ENCODE assay signal across 10 mouse cellular contexts in genomic region chr6:21768745-21769446, GRCm38 (mm10).
DNase-seq lines count a peak whose midpoint lies in the region; ATAC-seq and TF ChIP-seq lines count a peak whose summit lies in the region.
"Had no signal": no experiment of that assay in that cellular context is flagged by ENCODE, and none has a peak within 500 bp of the region (broad histone marks: within the 10 kb centered on the region; RNA-seq: fewer than 3 reads in every experiment).

No protein-coding gene starts in this region.

- no peaks in the 10 kb centered on the region for H3K9me3 ChIP-seq in hindbrain, embryonic 14.5 days (ENCODE audit: control insufficient read depth, low read length)
- H3K9me3 ChIP-seq in hindbrain, postnatal 0 days (ENCODE audit: low read length), result no peaks in the 10 kb centered on the region
- no peaks in the 10 kb centered on the region for H3K9me3 ChIP-seq in heart, postnatal 0 days (replicated peaks; ENCODE audit: control insufficient read depth, low read length)
- H3K9me3 ChIP-seq: liver, embryonic 15.5 days had no signal

- 0 out of 2 replicates have a peak, but pooled peaks have one; percentile 10 for ATAC-seq in hindbrain, embryonic 14.5 days (ENCODE audit: low FRiP score)
- ATAC-seq in hindbrain, postnatal 0 days, result no peak
- peak; percentile 20; the same call in 1 of the 2 replicates for ATAC-seq in heart, postnatal 0 days (ENCODE audit: insufficient read depth, low read depth)

- WGBS in hindbrain, embryonic 14.5 days, result 89% methylated on average over 9 of the region's 9 CpGs
- 79% methylated on average over 9 of the region's 9 CpGs for WGBS in hindbrain, postnatal 0 days
- 66% methylated on average over 9 of the region's 9 CpGs for WGBS in heart, postnatal 0 days
- WGBS in large intestine, adult 2 months, result 25% methylated on average over 9 of the region's 9 CpGs

- TF ChIP-seq CTCF in hindbrain, postnatal 0 days (IDR thresholded peaks at IDR 0.05; ENCODE audit: low read depth), result no peak
- no peak for TF ChIP-seq CTCF in heart, postnatal 0 days (IDR thresholded peaks at IDR 0.05; ENCODE audit: low read depth)

- H3K4me1 ChIP-seq in hindbrain, embryonic 14.5 days (replicated peaks; ENCODE audit: control insufficient read depth, insufficient read depth, low read length), result no peaks in the 10 kb centered on the region
- no peaks in the 10 kb centered on the region for H3K4me1 ChIP-seq in hindbrain, postnatal 0 days (ENCODE audit: insufficient read depth, low read length)
- no peaks in the 10 kb centered on the region for H3K4me1 ChIP-seq in heart, postnatal 0 days (ENCODE audit: control insufficient read depth, insufficient read depth)
- H3K4me1 ChIP-seq: liver, embryonic 15.5 days had no signal

- no peak overlapping the region for H3K9ac ChIP-seq in hindbrain, embryonic 14.5 days
- no peak overlapping the region for H3K9ac ChIP-seq in hindbrain, postnatal 0 days (replicated peaks; ENCODE audit: low read length)
- H3K9ac ChIP-seq in heart, postnatal 0 days (replicated peaks; ENCODE audit: low read depth, low read length), result no peak overlapping the region
- H3K9ac ChIP-seq: liver, embryonic 15.5 days had no signal

- no peak for TF ChIP-seq EP300 in heart, postnatal 0 days (IDR thresholded peaks at IDR 0.05; ENCODE audit: low read depth)

- H3K4me3 ChIP-seq in hindbrain, embryonic 14.5 days (replicated peaks; ENCODE audit: low read length), result no peak overlapping the region
- H3K4me3 ChIP-seq in hindbrain, postnatal 0 days (ENCODE audit: low read length), result no peak overlapping the region
- no peak overlapping the region for H3K4me3 ChIP-seq in heart, postnatal 0 days (ENCODE audit: low read depth, low read length)
- H3K4me3 ChIP-seq: liver, embryonic 15.5 days had no signal

- no peak overlapping the region for H3K4me2 ChIP-seq in hindbrain, embryonic 14.5 days (replicated peaks)
- H3K4me2 ChIP-seq in hindbrain, postnatal 0 days (ENCODE audit: low read depth, low read length), result no peak overlapping the region
- H3K4me2 ChIP-seq in heart, postnatal 0 days (ENCODE audit: low read depth, low read length), result no peak overlapping the region
- H3K4me2 ChIP-seq: liver, embryonic 15.5 days had no signal

- peaks cover 7% of the 10 kb centered on the region for H3K36me3 ChIP-seq in hindbrain, embryonic 14.5 days (replicated peaks; ENCODE audit: control insufficient read depth, insufficient read depth)
- H3K36me3 ChIP-seq in hindbrain, postnatal 0 days (ENCODE audit: insufficient read depth, low read length), result no peaks in the 10 kb centered on the region
- peaks cover 15% of the 10 kb centered on the region for H3K36me3 ChIP-seq in heart, postnatal 0 days (replicated peaks; ENCODE audit: control insufficient read depth, insufficient read depth, low read length)
- H3K36me3 ChIP-seq: liver, embryonic 15.5 days had no signal

- intact Hi-C loops in left cerebral cortex, postnatal 4 days (cut with DNase I), result no loop called here

- H3K27ac ChIP-seq in hindbrain, embryonic 14.5 days, result no peak overlapping the region
- no peak overlapping the region for H3K27ac ChIP-seq in hindbrain, postnatal 0 days
- no peak overlapping the region for H3K27ac ChIP-seq in heart, postnatal 0 days (ENCODE audit: low read depth)
- H3K27ac ChIP-seq: liver, embryonic 15.5 days had no signal

- no peaks in the 10 kb centered on the region for H3K27me3 ChIP-seq in hindbrain, embryonic 14.5 days (ENCODE audit: control insufficient read depth, insufficient read depth, low read length)
- H3K27me3 ChIP-seq in hindbrain, postnatal 0 days (ENCODE audit: insufficient read depth, low read length), result no peaks in the 10 kb centered on the region
- no peaks in the 10 kb centered on the region for H3K27me3 ChIP-seq in heart, postnatal 0 days (ENCODE audit: control insufficient read depth, insufficient read depth, low read length)
- H3K27me3 ChIP-seq: liver, embryonic 15.5 days had no signal

- DNase-seq in hindbrain, embryonic 14.5 days (ENCODE audit: low spot score), result no peak
- DNase-seq in hindbrain, postnatal 0 days (ENCODE audit: low spot score), result no peak
- peak; percentile 24 for DNase-seq in heart, postnatal 0 days (ENCODE audit: low spot score)
- peak; percentile 14 for DNase-seq in large intestine, adult 2 months (ENCODE audit: low read depth, low spot score)
- DNase-seq in skeletal muscle tissue, adult 2 months (ENCODE audit: low read depth, low spot score), result peak; percentile 7
- no peak for DNase-seq in left cerebral cortex, postnatal 4 days
- DNase-seq in retina, embryonic 14.5 days (ENCODE audit: low spot score), result no peak
- DNase-seq: cerebellum, postnatal 14 days; layer of hippocampus, adult 9-11 months had no signal

Comparison
In these comparisons a context has a peak if more than half of its experiments do, and no peak if none do; other contexts are left out.
1. DNase-seq: peak in heart, postnatal 0 days (single experiment), large intestine, adult 2 months (single experiment) and skeletal muscle tissue, adult 2 months (single experiment); none in hindbrain, embryonic 14.5 days (single experiment), hindbrain, postnatal 0 days (single experiment), left cerebral cortex, postnatal 4 days (single experiment) and retina, embryonic 14.5 days (single experiment).